Mouse (Mus musculus) hindbrain, embryonic 10.5 days (tissue): ENCODE results near the gene Ubap2. TPM values are rescaled to one million over a fixed set of nuclear protein-coding genes. Genes with fewer than 3 reads are reported as not detected.

Experiments
- DNase-seq: peaks from one replicate; pipeline ENCODE4 v3.0.0-alpha.2; 2017; ENCODE audit warnings: low spot score
- H3K27ac ChIP-seq: fragments of 300-500 bp; sonication (generic); 2 replicates; pipeline ENCODE4 v1.5.1; 2016; ENCODE audit warnings: mild to moderate bottlenecking, moderate library complexity
- H3K27me3 ChIP-seq: fragments of 300-500 bp; sonication (generic); 2 replicates; pipeline ENCODE4 v1.6.1; 2016; ENCODE audit warnings: mild to moderate bottlenecking; ENCODE audit not compliant: poor library complexity, insufficient read depth, severe bottlenecking
- H3K36me3 ChIP-seq: fragments of 300-500 bp; sonication (generic); 2 replicates; pipeline ENCODE4 v1.6.1; 2016; ENCODE audit warnings: mild to moderate bottlenecking, moderate library complexity
- H3K4me1 ChIP-seq: fragments of 300-500 bp; sonication (generic); replicated peaks from 2 replicates; pipeline ENCODE4 v1.6.1; 2016; ENCODE audit warnings: mild to moderate bottlenecking
- H3K4me3 ChIP-seq: fragments of 300-500 bp; sonication (generic); 2 replicates; pipeline ENCODE4 v1.5.1; 2016; ENCODE audit warnings: mild to moderate bottlenecking, moderate library complexity
- H3K9me3 ChIP-seq: fragments of 300-500 bp; sonication (generic); 2 replicates; pipeline ENCODE4 v1.6.1; 2016; ENCODE audit warnings: mild to moderate bottlenecking, moderate library complexity
- WGBS: fragments of 180-500 bp; shearing (Covaris S2); methylation state at CpG from one replicate; pipeline ENCODE4 v1.1.7; 2016; 5-methylcytosine and 5-hydroxymethylcytosine counted together
- polyA plus RNA-seq: library from polyadenylated mRNA; unstranded; fragments of >200 nt; fragmentation: Nextera tagmentation; extraction: Ambion mirVana; gene quantifications from 2 replicates; pipeline ENCODE4 v1.2.1, GENCODE M21; 2016

Gene Ubap2
- polyA plus RNA-seq, 1 experiment from 2014 or later = 89.3 TPM

DNA sequence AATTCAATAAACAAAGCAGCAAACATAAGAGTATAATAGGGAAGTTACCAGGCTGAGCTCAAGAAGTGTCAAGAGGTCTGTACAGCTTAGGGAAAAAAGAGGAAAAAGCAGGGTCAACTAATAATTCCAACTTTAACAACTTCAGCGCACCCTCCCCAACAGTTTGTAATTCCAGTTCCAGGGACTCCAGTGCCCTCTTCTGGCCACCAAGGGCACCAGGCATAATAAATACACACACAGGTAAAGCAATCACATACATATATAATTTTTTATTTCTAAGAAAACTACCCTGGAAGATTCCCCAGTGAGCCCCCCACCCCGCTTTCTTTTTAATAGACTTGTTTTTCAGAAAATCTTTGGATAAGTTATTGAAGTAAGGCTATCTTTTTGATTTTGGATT, 29.5 kb downstream of the Ubap2 start:
- H3K4me1 ChIP-seq = no peaks in the 10 kb centered on the region
- 99% methylated on average over 2 of the region's 2 CpGs for WGBS
- no peaks in the 10 kb centered on the region for H3K27me3 ChIP-seq
- no peak for DNase-seq
- peaks cover 95% of the 10 kb centered on the region for H3K36me3 ChIP-seq
- no peak overlapping the region for H3K27ac ChIP-seq
- H3K4me3 ChIP-seq = no peak overlapping the region
- no peaks in the 10 kb centered on the region for H3K9me3 ChIP-seq

- Histone ChIP-seq H3K9me3 (no peaks in the 10 kb centered on the region), H3K4me1 (no peaks in the 10 kb centered on the region), H3K27ac (no peak overlapping the region), H3K27me3 (no peaks in the 10 kb centered on the region), H3K36me3 (peaks cover 70% of the 10 kb centered on the region), H3K4me3 (no peak overlapping the region)
- WGBS = 87% methylated on average over 3 of the region's 3 CpGs
- no peak for DNase-seq
These were observed 34.0 kb downstream of the Ubap2 start for GRCm38 (mm10) chr4:41240916-41241315.

GRCm38 (mm10) chr4:41235621-41236020, 39.3 kb downstream of the Ubap2 start:
- Histone ChIP-seq H3K27me3 (no peaks in the 10 kb centered on the region), H3K27ac (no peak overlapping the region), H3K36me3 (peaks cover 72% of the 10 kb centered on the region), H3K4me3 (no peak overlapping the region), H3K9me3 (no peaks in the 10 kb centered on the region), H3K4me1 (no peaks in the 10 kb centered on the region)
- WGBS = 93% methylated on average over 5 of the region's 5 CpGs
- DNase-seq = no peak

GRCm38 (mm10) chr4:41226351-41226750, 48.6 kb downstream of the Ubap2 start:
- Histone ChIP-seq H3K9me3 (no peaks in the 10 kb centered on the region), H3K27ac (no peak overlapping the region), H3K4me1 (no peaks in the 10 kb centered on the region), H3K4me3 (no peak overlapping the region), H3K27me3 (no peaks in the 10 kb centered on the region), H3K36me3 (peaks cover 99% of the 10 kb centered on the region)
- 88% methylated on average over 3 of the region's 3 CpGs for WGBS
- peak; percentile 11 for DNase-seq

GRCm38 (mm10) chr4:41225412-41225811, 49.5 kb downstream of the Ubap2 start:
- Histone ChIP-seq H3K9me3 (no peaks in the 10 kb centered on the region), H3K4me1 (no peaks in the 10 kb centered on the region), H3K27me3 (no peaks in the 10 kb centered on the region), H3K4me3 (no peak overlapping the region), H3K36me3 (peaks cover 99% of the 10 kb centered on the region), H3K27ac (no peak overlapping the region)
- 88% methylated on average over 1 of the region's 1 CpGs for WGBS
- DNase-seq = no peak

- WGBS = 92% methylated on average over 4 of the region's 4 CpGs
- H3K4me3 ChIP-seq = no peak overlapping the region
- DNase-seq = no peak
- no peaks in the 10 kb centered on the region for H3K4me1 ChIP-seq
- H3K36me3 ChIP-seq = peaks cover 97% of the 10 kb centered on the region
- no peaks in the 10 kb centered on the region for H3K27me3 ChIP-seq
- no peaks in the 10 kb centered on the region for H3K9me3 ChIP-seq
- no peak overlapping the region for H3K27ac ChIP-seq
These were observed 66.9 kb downstream of the Ubap2 start for GRCm38 (mm10) chr4:41208050-41208449.

DNA sequence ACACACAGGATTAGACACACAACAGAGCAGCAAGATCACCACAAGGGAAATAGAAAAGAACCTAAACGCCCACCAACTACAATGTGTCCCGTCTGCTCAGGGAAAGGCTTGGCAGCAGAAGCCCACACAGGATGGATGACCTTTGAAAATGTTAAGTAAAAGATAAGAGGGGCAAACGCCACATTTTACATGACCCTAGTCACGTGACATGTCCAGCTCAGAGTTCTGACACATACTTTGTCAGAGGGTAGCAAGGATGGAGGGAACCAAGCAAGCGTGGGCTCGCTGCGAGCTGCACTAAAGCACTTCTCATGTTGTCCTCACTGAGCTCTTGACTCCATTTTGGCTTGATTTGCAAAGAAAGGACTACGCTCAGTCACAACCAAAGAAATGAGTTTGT, 69.2 kb downstream of the Ubap2 start:
- Histone ChIP-seq H3K27ac (no peak overlapping the region), H3K4me1 (no peaks in the 10 kb centered on the region), H3K4me3 (no peak overlapping the region), H3K9me3 (no peaks in the 10 kb centered on the region), H3K36me3 (peaks cover 98% of the 10 kb centered on the region), H3K27me3 (no peaks in the 10 kb centered on the region)
- 94% methylated on average over 8 of the region's 8 CpGs for WGBS
- no peak for DNase-seq

- no peak overlapping the region for H3K27ac ChIP-seq
- no peak overlapping the region for H3K4me3 ChIP-seq
- DNase-seq = no peak
- no peaks in the 10 kb centered on the region for H3K4me1 ChIP-seq
- H3K9me3 ChIP-seq = no peaks in the 10 kb centered on the region
- H3K27me3 ChIP-seq = no peaks in the 10 kb centered on the region
- 93% methylated on average over 8 of the region's 8 CpGs for WGBS
- peaks cover 98% of the 10 kb centered on the region for H3K36me3 ChIP-seq
These were observed 72.8 kb downstream of the Ubap2 start for GRCm38 (mm10) chr4:41202135-41202534.

- DNase-seq = no peak
- H3K27ac ChIP-seq = no peak overlapping the region
- no peak overlapping the region for H3K4me3 ChIP-seq
- no peaks in the 10 kb centered on the region for H3K4me1 ChIP-seq
- peaks cover 100% of the 10 kb centered on the region for H3K36me3 ChIP-seq
- H3K27me3 ChIP-seq = no peaks in the 10 kb centered on the region
- WGBS = 86% methylated on average over 3 of the region's 3 CpGs
- H3K9me3 ChIP-seq = no peaks in the 10 kb centered on the region
These were observed 77.9 kb downstream of the Ubap2 start for GRCm38 (mm10) chr4:41196861-41197610.

DNA sequence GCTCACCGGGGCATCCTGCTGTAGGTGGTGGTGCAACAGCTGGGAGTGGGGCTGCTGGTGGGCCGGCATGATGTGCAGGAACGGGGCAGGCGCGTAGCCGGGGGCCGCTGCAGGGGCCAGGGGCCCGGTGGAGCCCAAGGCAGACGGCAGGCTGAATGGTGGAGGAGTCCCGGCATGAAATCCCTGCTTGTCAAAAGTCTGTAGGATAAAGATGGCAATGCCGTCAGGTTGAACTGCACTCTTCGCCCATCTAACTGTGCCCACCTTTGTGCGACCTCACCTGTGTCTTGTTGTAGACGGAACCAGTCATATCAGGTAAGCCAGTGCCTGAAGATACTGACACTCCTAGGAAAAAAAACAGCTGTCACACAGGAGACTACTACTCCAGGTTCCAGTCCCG, 79.6 kb downstream of the Ubap2 start:
- WGBS = 94% methylated on average over 15 of the region's 15 CpGs
- Histone ChIP-seq H3K27ac (no peak overlapping the region), H3K4me1 (no peaks in the 10 kb centered on the region), H3K9me3 (no peaks in the 10 kb centered on the region), H3K36me3 (peaks cover 99% of the 10 kb centered on the region), H3K4me3 (no peak overlapping the region), H3K27me3 (no peaks in the 10 kb centered on the region)
- no peak for DNase-seq

DNA sequence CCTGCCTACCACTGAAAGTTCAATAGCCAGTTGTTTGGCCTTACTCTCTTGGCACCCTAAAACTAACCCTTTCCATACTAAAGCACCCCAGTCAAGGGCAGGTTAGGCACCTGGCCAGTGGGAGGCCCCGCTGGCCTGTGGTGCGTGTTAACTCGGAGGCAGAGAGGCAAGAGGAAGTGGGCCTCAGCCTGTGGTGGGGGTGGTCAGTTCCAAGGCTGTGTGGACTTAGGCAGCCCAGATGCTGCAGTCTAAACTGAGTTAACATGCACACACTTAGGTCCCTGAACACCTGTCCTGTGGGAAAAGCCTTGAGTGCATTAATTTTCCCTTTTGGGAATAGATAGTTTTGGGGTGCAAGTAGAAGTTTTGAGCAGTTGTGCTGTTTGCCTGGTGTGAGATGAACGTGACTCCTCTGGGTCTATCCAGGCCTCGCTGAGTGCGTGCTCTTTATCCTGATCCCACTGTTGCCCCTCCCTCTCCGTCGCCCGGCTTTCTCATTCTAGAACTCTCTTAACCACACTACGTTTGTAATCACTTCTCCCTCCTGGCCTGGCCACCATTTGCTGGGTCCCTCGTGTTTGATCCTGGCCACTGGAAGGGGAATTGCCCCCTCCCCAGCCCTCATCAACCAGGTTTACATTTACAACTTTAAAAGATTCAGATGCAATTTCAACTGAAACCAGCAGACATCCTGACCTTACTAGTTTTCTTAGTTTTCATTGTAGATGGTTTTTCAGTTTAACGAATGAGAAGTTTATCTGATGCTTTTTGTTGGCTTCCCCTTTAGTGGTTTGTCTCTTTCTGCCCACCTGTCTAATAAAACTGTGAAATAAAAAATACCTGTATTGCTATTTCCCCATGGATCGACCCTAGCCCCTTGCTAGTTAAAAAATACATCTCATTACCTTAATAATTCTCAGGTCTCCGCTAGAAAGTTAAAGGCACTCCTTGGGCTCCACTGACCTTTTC, 82.1 kb downstream of the Ubap2 start:
- Histone ChIP-seq H3K27ac (no peak overlapping the region), H3K4me1 (no peaks in the 10 kb centered on the region), H3K4me3 (no peak overlapping the region), H3K27me3 (no peaks in the 10 kb centered on the region), H3K36me3 (peaks cover 99% of the 10 kb centered on the region), H3K9me3 (no peaks in the 10 kb centered on the region)
- 77% methylated on average over 14 of the region's 14 CpGs for WGBS
- no peak for DNase-seq

DNA sequence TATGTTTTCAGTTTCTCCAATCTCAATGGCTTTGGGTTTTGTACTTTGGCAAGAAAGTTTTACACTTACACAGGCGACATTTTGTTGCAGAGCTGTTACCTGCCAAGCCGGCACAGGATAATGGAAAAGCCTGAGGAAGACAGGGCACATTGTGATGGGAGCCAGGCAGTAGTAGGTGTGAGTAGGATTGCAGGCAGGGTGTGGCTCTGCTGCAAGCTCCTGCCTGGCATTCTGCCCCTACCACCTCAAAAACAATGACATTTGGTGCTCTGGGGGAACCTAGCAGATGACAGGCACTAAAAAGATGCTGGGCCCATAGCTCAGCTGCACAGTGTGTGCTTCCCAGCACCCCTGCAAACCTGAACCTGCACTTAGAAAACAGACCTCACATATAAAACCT, 85.1 kb downstream of the Ubap2 start:
- no peak for DNase-seq
- H3K27ac ChIP-seq = no peak overlapping the region
- no peaks in the 10 kb centered on the region for H3K27me3 ChIP-seq
- H3K4me3 ChIP-seq = no peak overlapping the region
- peaks cover 98% of the 10 kb centered on the region for H3K36me3 ChIP-seq
- no peaks in the 10 kb centered on the region for H3K4me1 ChIP-seq
- WGBS = 94% methylated on average over 2 of the region's 2 CpGs
- no peaks in the 10 kb centered on the region for H3K9me3 ChIP-seq
